Mouse (Mus musculus) hindbrain, embryonic 13.5 days (tissue): Measurements from ENCODE around the gene Gm20696. TPM values are rescaled to one million over a fixed set of nuclear protein-coding genes. Genes with fewer than 3 reads are reported as not detected.
A peak's percentile ranks its signal among the peaks of the same experiment; 100 is the strongest.

Source experiments
- ATAC-seq: fragments of 200-750 bp; cut with Nextera tagmentation; 2 replicates; pipeline ENCODE4 v1.8.0; 2017; ENCODE audit warnings: moderate TSS enrichment; ENCODE audit not compliant: low FRiP score
- H3K27ac ChIP-seq: fragments of 300-500 bp; sonication (generic); 2 replicates; pipeline ENCODE4 v1.5.1; 2015; ENCODE audit warnings: inconsistent platforms, mild to moderate bottlenecking, moderate library complexity
- H3K27me3 ChIP-seq: fragments of 300-500 bp; sonication (generic); 2 replicates; pipeline ENCODE4 v1.6.1; 2015; ENCODE audit warnings: mild to moderate bottlenecking, inconsistent platforms
- H3K36me3 ChIP-seq: fragments of 300-500 bp; sonication (generic); 2 replicates; pipeline ENCODE4 v1.6.1; 2015; ENCODE audit warnings: mild to moderate bottlenecking, inconsistent platforms
- H3K4me1 ChIP-seq: fragments of 300-500 bp; sonication (generic); replicated peaks from 2 replicates; pipeline ENCODE4 v1.6.1; 2015; ENCODE audit warnings: inconsistent platforms
- H3K4me2 ChIP-seq: fragments of 300-500 bp; sonication (generic); 2 replicates; pipeline ENCODE4 v1.6.1; 2015; ENCODE audit warnings: inconsistent platforms, mild to moderate bottlenecking, moderate library complexity
- H3K4me3 ChIP-seq: fragments of 300-500 bp; sonication (generic); 2 replicates; pipeline ENCODE4 v1.5.1; 2015; ENCODE audit warnings: mild to moderate bottlenecking, inconsistent platforms
- H3K9ac ChIP-seq: fragments of 300-500 bp; sonication (generic); 2 replicates; pipeline ENCODE4 v1.6.1; 2015; ENCODE audit warnings: mild to moderate bottlenecking, inconsistent platforms
- H3K9me3 ChIP-seq: fragments of 300-500 bp; sonication (generic); 2 replicates; pipeline ENCODE4 v1.6.1; 2016; ENCODE audit warnings: inconsistent platforms
- WGBS: fragments of 180-500 bp; shearing (Covaris S2); methylation state at CpG from one replicate; pipeline ENCODE4 v1.1.7; 2015; 5-methylcytosine and 5-hydroxymethylcytosine counted together
- polyA plus RNA-seq: library from polyadenylated mRNA; unstranded; fragments of >200 nt; fragmentation: Nextera tagmentation; extraction: Ambion mirVana; gene quantifications from 2 replicates; pipeline ENCODE4 v1.2.1, GENCODE M21; 2015

The Gm20696 gene
- polyA plus RNA-seq, 1 experiment from 2014 or later: 2.7 TPM

GRCm38 (mm10) chr6:99656088-99656487 lies 10.5 kb downstream of the Gm20696 start:
- no peak overlapping the region for H3K4me3 ChIP-seq
- no peaks in the 10 kb centered on the region for H3K36me3 ChIP-seq
- H3K9me3 ChIP-seq: no peaks in the 10 kb centered on the region
- H3K4me2 ChIP-seq: no peak overlapping the region
- H3K27ac ChIP-seq: no peak overlapping the region
- H3K9ac ChIP-seq: no peak overlapping the region
- H3K4me1 ChIP-seq: peaks cover 25% of the 10 kb centered on the region
- H3K27me3 ChIP-seq: peaks cover 16% of the 10 kb centered on the region; the same call in 1 of the 2 replicates
- 89% methylated on average over 2 of the region's 2 CpGs for WGBS
- ATAC-seq: no peak

GRCm38 (mm10) chr6:99655488-99655887 lies 11.1 kb downstream of the Gm20696 start:
- Histone ChIP-seq H3K27me3 (peaks cover 16% of the 10 kb centered on the region; the same call in 1 of the 2 replicates), H3K27ac (no peak overlapping the region), H3K9ac (no peak overlapping the region), H3K4me1 (peaks cover 19% of the 10 kb centered on the region), H3K9me3 (no peaks in the 10 kb centered on the region), H3K4me2 (no peak overlapping the region), H3K36me3 (no peaks in the 10 kb centered on the region), H3K4me3 (no peak overlapping the region)
- ATAC-seq: no peak
- WGBS: 67% methylated on average over 7 of the region's 7 CpGs

GRCm38 (mm10) chr6:99654343-99654742 lies 12.3 kb downstream of the Gm20696 start:
- Histone ChIP-seq H3K36me3 (no peaks in the 10 kb centered on the region), H3K27me3 (peaks cover 15% of the 10 kb centered on the region; the same call in 1 of the 2 replicates), H3K4me2 (no peak overlapping the region), H3K9ac (0 out of 2 replicates have a peak overlapping the region, but pooled peaks have one; percentile 35), H3K9me3 (no peaks in the 10 kb centered on the region), H3K4me1 (peaks cover 16% of the 10 kb centered on the region), H3K27ac (no peak overlapping the region), H3K4me3 (no peak overlapping the region)
- ATAC-seq: no peak
- WGBS: 41% methylated on average over 5 of the region's 5 CpGs

GRCm38 (mm10) chr6:99652341-99652740 lies 14.3 kb downstream of the Gm20696 start:
- WGBS: 75% methylated on average over 2 of the region's 2 CpGs
- ATAC-seq: no peak

GRCm38 (mm10) chr6:99649307-99649706 lies 17.3 kb downstream of the Gm20696 start:
- peaks cover 8% of the 10 kb centered on the region; the same call in 1 of the 2 replicates for H3K36me3 ChIP-seq
- H3K9me3 ChIP-seq: no peaks in the 10 kb centered on the region
- ATAC-seq: no peak
- H3K27me3 ChIP-seq: peaks cover 12% of the 10 kb centered on the region; the same call in 1 of the 2 replicates
- H3K9ac ChIP-seq: no peak overlapping the region
- H3K27ac ChIP-seq: no peak overlapping the region
- H3K4me2 ChIP-seq: no peak overlapping the region
- H3K4me3 ChIP-seq: no peak overlapping the region
- peaks cover 8% of the 10 kb centered on the region for H3K4me1 ChIP-seq
- 65% methylated on average over 2 of the region's 2 CpGs for WGBS

More at GRCm38 (mm10) chr6:99652341-99652740, 14.3 kb downstream of the Gm20696 start:
- Histone ChIP-seq H3K4me2 (no peak overlapping the region), H3K9ac (no peak overlapping the region), H3K4me3 (no peak overlapping the region), H3K27ac (no peak overlapping the region), H3K27me3 (peaks cover 8% of the 10 kb centered on the region; the same call in 1 of the 2 replicates), H3K4me1 (peaks cover 11% of the 10 kb centered on the region), H3K9me3 (no peaks in the 10 kb centered on the region), H3K36me3 (no peaks in the 10 kb centered on the region)

- Histone ChIP-seq H3K4me3 (no peak overlapping the region), H3K9ac (0 out of 2 replicates have a peak overlapping the region, but pooled peaks have one; percentile 5), H3K27me3 (peaks cover 6% of the 10 kb centered on the region; the same call in 1 of the 2 replicates), H3K36me3 (peaks cover 8% of the 10 kb centered on the region; the same call in 1 of the 2 replicates), H3K9me3 (no peaks in the 10 kb centered on the region), H3K4me1 (peaks cover 6% of the 10 kb centered on the region), H3K4me2 (no peak overlapping the region), H3K27ac (no peak overlapping the region)
- 63% methylated on average over 10 of the region's 10 CpGs for WGBS
- ATAC-seq: no peak
Observed at GRCm38 (mm10) chr6:99646344-99646743, 20.3 kb downstream of the Gm20696 start.

GRCm38 (mm10) chr6:99644876-99645275 lies 21.7 kb downstream of the Gm20696 start:
- Histone ChIP-seq H3K36me3 (peaks cover 8% of the 10 kb centered on the region; the same call in 1 of the 2 replicates), H3K4me1 (peaks cover 6% of the 10 kb centered on the region), H3K9me3 (no peaks in the 10 kb centered on the region), H3K27ac (no peak overlapping the region), H3K4me2 (no peak overlapping the region), H3K27me3 (0 out of 2 replicates have a peak, but pooled peaks cover 4% of the 10 kb centered on the region), H3K4me3 (no peak overlapping the region), H3K9ac (no peak overlapping the region)
- 90% methylated on average over 5 of the region's 5 CpGs for WGBS
- no peak for ATAC-seq

GRCm38 (mm10) chr6:99644386-99644785 lies 22.2 kb downstream of the Gm20696 start:
- H3K27me3 ChIP-seq: 0 out of 2 replicates have a peak, but pooled peaks cover 4% of the 10 kb centered on the region
- no peak for ATAC-seq
- 81% methylated on average over 5 of the region's 5 CpGs for WGBS

GRCm38 (mm10) chr6:99643439-99644199 lies 23.0 kb downstream of the Gm20696 start:
- Histone ChIP-seq H3K9ac (no peak overlapping the region), H3K4me2 (no peak overlapping the region), H3K4me3 (no peak overlapping the region), H3K27me3 (0 out of 2 replicates have a peak, but pooled peaks cover 4% of the 10 kb centered on the region), H3K4me1 (peaks cover 6% of the 10 kb centered on the region), H3K9me3 (no peaks in the 10 kb centered on the region), H3K27ac (no peak overlapping the region), H3K36me3 (peaks cover 18% of the 10 kb centered on the region)
- ATAC-seq: no peak
- 70% methylated on average over 10 of the region's 10 CpGs for WGBS

More at GRCm38 (mm10) chr6:99644386-99644785, 22.2 kb downstream of the Gm20696 start:
- no peak overlapping the region for H3K4me3 ChIP-seq
- H3K9me3 ChIP-seq: no peaks in the 10 kb centered on the region
- no peak overlapping the region for H3K27ac ChIP-seq
- H3K4me2 ChIP-seq: no peak overlapping the region
- H3K36me3 ChIP-seq: peaks cover 12% of the 10 kb centered on the region
- H3K9ac ChIP-seq: no peak overlapping the region
- H3K4me1 ChIP-seq: peaks cover 6% of the 10 kb centered on the region

GRCm38 (mm10) chr6:99637456-99637855 lies 29.1 kb downstream of the Gm20696 start:
- Histone ChIP-seq H3K27ac (no peak overlapping the region), H3K9ac (no peak overlapping the region), H3K4me3 (no peak overlapping the region), H3K9me3 (no peaks in the 10 kb centered on the region), H3K4me2 (no peak overlapping the region), H3K27me3 (no peaks in the 10 kb centered on the region), H3K4me1 (peaks cover 18% of the 10 kb centered on the region), H3K36me3 (peaks cover 13% of the 10 kb centered on the region; the same call in 1 of the 2 replicates)
- 82% methylated on average over 4 of the region's 4 CpGs for WGBS
- no peak for ATAC-seq

- no peak for ATAC-seq
- Histone ChIP-seq H3K36me3 (peaks cover 13% of the 10 kb centered on the region), H3K9ac (no peak overlapping the region), H3K4me1 (peaks cover 18% of the 10 kb centered on the region), H3K4me2 (no peak overlapping the region), H3K27me3 (no peaks in the 10 kb centered on the region), H3K27ac (no peak overlapping the region), H3K9me3 (no peaks in the 10 kb centered on the region), H3K4me3 (no peak overlapping the region)
- WGBS: 62% methylated on average over 8 of the region's 8 CpGs
Observed at GRCm38 (mm10) chr6:99636801-99637200, 29.8 kb downstream of the Gm20696 start.

- H3K36me3 ChIP-seq: peaks cover 13% of the 10 kb centered on the region
- H3K9me3 ChIP-seq: no peaks in the 10 kb centered on the region
- H3K27me3 ChIP-seq: no peaks in the 10 kb centered on the region
- H3K4me1 ChIP-seq: peaks cover 18% of the 10 kb centered on the region
- no peak overlapping the region for H3K9ac ChIP-seq
- ATAC-seq: no peak
- no peak overlapping the region for H3K27ac ChIP-seq
- H3K4me3 ChIP-seq: no peak overlapping the region
- no peak overlapping the region for H3K4me2 ChIP-seq
- 52% methylated on average over 9 of the region's 9 CpGs for WGBS
Observed at GRCm38 (mm10) chr6:99636121-99636520, 30.5 kb downstream of the Gm20696 start.
